ENCODE assay signal across 20 mouse cellular contexts in genomic region chr1:47448070-47448469, GRCm38 (mm10).
A peak's percentile ranks its signal among the peaks of the same experiment; 100 is the strongest.
DNase-seq lines count a peak whose midpoint lies in the region; ATAC-seq lines count a peak whose summit lies in the region.
"Had no signal": no experiment of that assay in that cellular context is flagged by ENCODE, and none has a peak within 500 bp of the region (broad histone marks: within the 10 kb centered on the region; RNA-seq: fewer than 3 reads in every experiment).

No protein-coding gene starts in this region.

- H3K4me3 ChIP-seq in forebrain, embryonic 15.5 days: no peak overlapping the region
- no peak overlapping the region for H3K4me3 ChIP-seq in forebrain, embryonic 10.5 days
- H3K4me3 ChIP-seq in midbrain, embryonic 14.5 days (replicated peaks; ENCODE audit: low read depth, low read length): no peak overlapping the region
- H3K4me3 ChIP-seq in midbrain, embryonic 10.5 days: no peak overlapping the region
- H3K4me3 ChIP-seq in forebrain, embryonic 16.5 days (replicated peaks; ENCODE audit: low read length): no peak overlapping the region
- no peak overlapping the region for H3K4me3 ChIP-seq in midbrain, embryonic 16.5 days (ENCODE audit: low read depth, low read length)
- H3K4me3 ChIP-seq: embryonic facial prominence, embryonic 15.5 days; erythroblast, embryonic 14.5 days; heart, embryonic 13.5 days; intestine, embryonic 15.5 days had no signal

- no peak overlapping the region for H3K4me2 ChIP-seq in forebrain, embryonic 15.5 days (replicated peaks)
- no peak overlapping the region for H3K4me2 ChIP-seq in midbrain, embryonic 14.5 days (ENCODE audit: low read length)
- H3K4me2 ChIP-seq in forebrain, embryonic 16.5 days (ENCODE audit: low read length): no peak overlapping the region
- H3K4me2 ChIP-seq in midbrain, embryonic 16.5 days (ENCODE audit: low read length): no peak overlapping the region
- H3K4me2 ChIP-seq: embryonic facial prominence, embryonic 15.5 days; heart, embryonic 13.5 days; hindbrain, embryonic 14.5 days; intestine, embryonic 15.5 days had no signal

- no peak overlapping the region for H3K27ac ChIP-seq in forebrain, embryonic 15.5 days (replicated peaks)
- H3K27ac ChIP-seq in forebrain, embryonic 10.5 days: no peak overlapping the region
- peak overlapping the region; percentile 15; the same call in 1 of the 2 replicates for H3K27ac ChIP-seq in midbrain, embryonic 14.5 days (replicated peaks; ENCODE audit: low read depth, low read length)
- H3K27ac ChIP-seq in midbrain, embryonic 10.5 days (replicated peaks): no peak overlapping the region
- no peak overlapping the region for H3K27ac ChIP-seq in forebrain, embryonic 16.5 days (ENCODE audit: low read length)
- peak overlapping the region; percentile 59; the same call in 1 of the 2 replicates for H3K27ac ChIP-seq in midbrain, embryonic 16.5 days (ENCODE audit: low read length)
- H3K27ac ChIP-seq: embryonic facial prominence, embryonic 15.5 days; heart, embryonic 13.5 days; hindbrain, embryonic 14.5 days; intestine, embryonic 15.5 days had no signal

- 51% methylated on average over 3 of the region's 3 CpGs for WGBS in forebrain, embryonic 15.5 days
- WGBS in forebrain, embryonic 10.5 days: 86% methylated on average over 3 of the region's 3 CpGs
- WGBS in midbrain, embryonic 14.5 days: 27% methylated on average over 3 of the region's 3 CpGs
- 89% methylated on average over 3 of the region's 3 CpGs for WGBS in midbrain, embryonic 10.5 days
- WGBS in forebrain, embryonic 16.5 days: 43% methylated on average over 3 of the region's 3 CpGs
- 28% methylated on average over 3 of the region's 3 CpGs for WGBS in midbrain, embryonic 16.5 days

- no peak for DNase-seq in forebrain, embryonic 10.5 days (ENCODE audit: extremely low spot score, low spot score)
- DNase-seq in midbrain, embryonic 14.5 days: peak; percentile 67
- DNase-seq in midbrain, embryonic 10.5 days (ENCODE audit: low spot score): no peak
- no peak for DNase-seq in left cerebral cortex, adult 18-20 months (ENCODE audit: low spot score in 2 of 2)
- DNase-seq: adrenal gland, adult 2 months; adrenal gland, postnatal 25 days; cerebellum, adult 2 months; cerebellum, postnatal 10 days; embryo, embryonic 11 days; gastrocnemius, postnatal 36 days; heart, adult 11 months; heart, postnatal 4 days had no signal

- H3K9ac ChIP-seq in forebrain, embryonic 15.5 days (replicated peaks): no peak overlapping the region
- no peak overlapping the region for H3K9ac ChIP-seq in midbrain, embryonic 14.5 days (replicated peaks; ENCODE audit: low read length)
- H3K9ac ChIP-seq in forebrain, embryonic 16.5 days (replicated peaks; ENCODE audit: low read depth, low read length): no peak overlapping the region
- H3K9ac ChIP-seq in midbrain, embryonic 16.5 days (ENCODE audit: low read depth, low read length): no peak overlapping the region
- H3K9ac ChIP-seq: embryonic facial prominence, embryonic 15.5 days; heart, embryonic 13.5 days; hindbrain, embryonic 14.5 days; intestine, embryonic 15.5 days had no signal

- peaks cover 16% of the 10 kb centered on the region for H3K4me1 ChIP-seq in forebrain, embryonic 15.5 days
- H3K4me1 ChIP-seq in forebrain, embryonic 10.5 days: no peaks in the 10 kb centered on the region
- peaks cover 5% of the 10 kb centered on the region for H3K4me1 ChIP-seq in midbrain, embryonic 14.5 days (ENCODE audit: control insufficient read depth, insufficient read depth, low read length)
- no peaks in the 10 kb centered on the region for H3K4me1 ChIP-seq in midbrain, embryonic 10.5 days
- peaks cover 7% of the 10 kb centered on the region; the same call in 1 of the 2 replicates for H3K4me1 ChIP-seq in forebrain, embryonic 16.5 days (replicated peaks; ENCODE audit: control insufficient read depth, insufficient read depth, low read length)
- H3K4me1 ChIP-seq in midbrain, embryonic 16.5 days (ENCODE audit: control insufficient read depth, insufficient read depth, low read length): peaks cover 5% of the 10 kb centered on the region; the same call in 1 of the 2 replicates
- H3K4me1 ChIP-seq: embryonic facial prominence, embryonic 15.5 days; heart, embryonic 13.5 days; intestine, embryonic 15.5 days had no signal

- H3K9me3 ChIP-seq in forebrain, embryonic 15.5 days: no peaks in the 10 kb centered on the region
- H3K9me3 ChIP-seq in forebrain, embryonic 10.5 days: no peaks in the 10 kb centered on the region
- no peaks in the 10 kb centered on the region for H3K9me3 ChIP-seq in midbrain, embryonic 14.5 days (ENCODE audit: control insufficient read depth, low read length)
- no peaks in the 10 kb centered on the region for H3K9me3 ChIP-seq in midbrain, embryonic 10.5 days (replicated peaks)
- H3K9me3 ChIP-seq in forebrain, embryonic 16.5 days (ENCODE audit: control insufficient read depth, low read length): no peaks in the 10 kb centered on the region
- no peaks in the 10 kb centered on the region for H3K9me3 ChIP-seq in midbrain, embryonic 16.5 days (replicated peaks; ENCODE audit: control insufficient read depth, low read length, poor library complexity, severe bottlenecking)
- H3K9me3 ChIP-seq: embryonic facial prominence, embryonic 15.5 days; heart, embryonic 13.5 days; intestine, embryonic 15.5 days had no signal

- no peaks in the 10 kb centered on the region for H3K27me3 ChIP-seq in forebrain, embryonic 15.5 days
- H3K27me3 ChIP-seq in forebrain, embryonic 10.5 days (ENCODE audit: poor library complexity, severe bottlenecking): no peaks in the 10 kb centered on the region
- no peaks in the 10 kb centered on the region for H3K27me3 ChIP-seq in midbrain, embryonic 14.5 days (ENCODE audit: control insufficient read depth, insufficient read depth, low read length)
- H3K27me3 ChIP-seq in midbrain, embryonic 10.5 days (ENCODE audit: low read depth, poor library complexity, severe bottlenecking): no peaks in the 10 kb centered on the region
- no peaks in the 10 kb centered on the region for H3K27me3 ChIP-seq in forebrain, embryonic 16.5 days (replicated peaks; ENCODE audit: control insufficient read depth, insufficient read depth, low read length)
- H3K27me3 ChIP-seq in midbrain, embryonic 16.5 days (ENCODE audit: control insufficient read depth, insufficient read depth, low read depth, low read length): no peaks in the 10 kb centered on the region
- H3K27me3 ChIP-seq: embryonic facial prominence, embryonic 15.5 days; heart, embryonic 13.5 days; intestine, embryonic 15.5 days had no signal

- ATAC-seq in forebrain, embryonic 15.5 days (replicated peaks): peak; percentile 57; the same call in 1 of the 2 replicates
- ATAC-seq in midbrain, embryonic 14.5 days (ENCODE audit: low FRiP score, low TSS enrichment): peak; percentile 79
- peak; percentile 72 for ATAC-seq in forebrain, embryonic 16.5 days
- ATAC-seq in midbrain, embryonic 16.5 days: peak; percentile 86
- ATAC-seq: intestine, embryonic 15.5 days had no signal

- no peaks in the 10 kb centered on the region for H3K36me3 ChIP-seq in forebrain, embryonic 15.5 days
- no peaks in the 10 kb centered on the region for H3K36me3 ChIP-seq in forebrain, embryonic 10.5 days (replicated peaks)
- no peaks in the 10 kb centered on the region for H3K36me3 ChIP-seq in midbrain, embryonic 14.5 days (ENCODE audit: control insufficient read depth, insufficient read depth, low read length)
- no peaks in the 10 kb centered on the region for H3K36me3 ChIP-seq in midbrain, embryonic 10.5 days
- no peaks in the 10 kb centered on the region for H3K36me3 ChIP-seq in forebrain, embryonic 16.5 days (ENCODE audit: control insufficient read depth, insufficient read depth)
- H3K36me3 ChIP-seq in midbrain, embryonic 16.5 days (ENCODE audit: control insufficient read depth, insufficient read depth, low read length): no peaks in the 10 kb centered on the region
- H3K36me3 ChIP-seq: embryonic facial prominence, embryonic 15.5 days; heart, embryonic 13.5 days; intestine, embryonic 15.5 days had no signal

Comparison
In these comparisons a context has a peak if more than half of its experiments do, and no peak if none do; other contexts are left out.
1. H3K27ac ChIP-seq: peak in midbrain, embryonic 14.5 days (single experiment) and midbrain, embryonic 16.5 days (single experiment); none in forebrain, embryonic 15.5 days (single experiment), forebrain, embryonic 10.5 days (single experiment), midbrain, embryonic 10.5 days (single experiment) and forebrain, embryonic 16.5 days (single experiment).
2. Peak in every context shown above with its lines, with median percentiles within 50 percentile points of each other: ATAC-seq.